Mouse (Mus musculus) MEL (cell line): ENCODE results near the gene Nr6a1. TPM values are rescaled to one million over a fixed set of nuclear protein-coding genes. Genes with fewer than 3 reads are reported as not detected.

Experiments
- DNase-seq: peaks from one replicate; pipeline ENCODE4 v3.0.0; 2011; ENCODE audit warnings: low read depth, low spot score
- H3K27ac ChIP-seq: 2 replicates; pipeline ENCODE4 v1.5.1; 2012; ENCODE audit warnings: low read depth, mild to moderate bottlenecking, control low read depth, low read length, moderate library complexity; ENCODE audit not compliant: control insufficient read depth
- H3K27me3 ChIP-seq, 2 experiments: fragments of 150-350 bp in 1 of 2; sonication (generic) in 1 of 2; 2 replicates each; pipeline ENCODE4 v1.6.1; 2012; ENCODE audit warnings: low read length in 2 of 2, mild to moderate bottlenecking in 2 of 2, improper control_type of control experiment in 1 of 2, moderate library complexity in 1 of 2; ENCODE audit not compliant: insufficient read depth in 2 of 2, control insufficient read depth in 1 of 2
- H3K36me3 ChIP-seq, 2 experiments: 2 replicates each; pipeline ENCODE4 v1.6.1; 2012 to 2014; ENCODE audit warnings: low read length in 2 of 2, improper control_type of control experiment in 1 of 2, inconsistent platforms in 1 of 2, mild to moderate bottlenecking in 1 of 2; ENCODE audit not compliant: insufficient read depth in 2 of 2, control insufficient read depth in 1 of 2
- H3K4me1 ChIP-seq, 2 experiments: fragments of 150-350 bp in 1 of 2; sonication (generic) in 1 of 2; 2 replicates each; pipeline ENCODE4 v1.6.1; 2012; ENCODE audit warnings: low read length in 2 of 2, improper control_type of control experiment in 1 of 2, mild to moderate bottlenecking in 1 of 2; ENCODE audit not compliant: insufficient read depth in 2 of 2, control insufficient read depth in 1 of 2
- H3K4me3 ChIP-seq, 2 experiments: fragments of 150-350 bp in 1 of 2; sonication (generic) in 1 of 2; 2 replicates each; pipeline ENCODE4 v1.5.1; 2012; ENCODE audit warnings: low read depth in 2 of 2, low read length in 2 of 2, mild to moderate bottlenecking in 2 of 2, moderate library complexity in 2 of 2, control low read depth in 1 of 2, improper control_type of control experiment in 1 of 2; ENCODE audit not compliant: control insufficient read depth in 1 of 2, insufficient read depth in 1 of 2
- H3K79me2 ChIP-seq: 2 replicates; pipeline ENCODE4 v1.6.1; 2012; ENCODE audit warnings: mild to moderate bottlenecking, low read length, moderate library complexity; ENCODE audit not compliant: control insufficient read depth, poor library complexity, insufficient read depth
- H3K9ac ChIP-seq: 2 replicates; pipeline ENCODE4 v1.6.1; 2012; ENCODE audit warnings: low read depth, mild to moderate bottlenecking, control low read depth, low read length, moderate library complexity; ENCODE audit not compliant: control insufficient read depth, poor library complexity, severe bottlenecking
- H3K9me3 ChIP-seq: fragments of 150-350 bp; sonication (generic); replicated peaks from 2 replicates; pipeline ENCODE4 v1.6.1; 2012; ENCODE audit warnings: mild to moderate bottlenecking, low read length, improper control_type of control experiment, moderate library complexity; ENCODE audit not compliant: insufficient read depth
- BHLHE40 ChIP-seq: IDR thresholded peaks from 2 replicates; pipeline ENCODE4 v1.6.1; 2012; ENCODE audit warnings: low read depth, mild to moderate bottlenecking, inconsistent platforms, low read length, improper control_type of control experiment, borderline replicate concordance
- CHD1 ChIP-seq: IDR thresholded peaks from 2 replicates; pipeline ENCODE4 v1.6.1; 2012; ENCODE audit warnings: low read depth, mild to moderate bottlenecking, inconsistent platforms, low read length, improper control_type of control experiment
- EP300 ChIP-seq, 2 experiments: IDR thresholded peaks; 2 replicates each; pipeline ENCODE4 v1.6.1; 2011; ENCODE audit warnings: improper control_type of control experiment in 2 of 2, low read length in 2 of 2, low read depth in 1 of 2, mild to moderate bottlenecking in 1 of 2
- GABPA ChIP-seq: IDR thresholded peaks from 2 replicates; pipeline ENCODE4 v1.6.1; 2012; ENCODE audit warnings: low read depth, mild to moderate bottlenecking, inconsistent platforms, low read length, improper control_type of control experiment, moderate library complexity
- GATA1 ChIP-seq: IDR thresholded peaks from 2 replicates; pipeline ENCODE4 v1.6.1; 2011; ENCODE audit warnings: low read depth, low read length, improper control_type of control experiment
- HCFC1 ChIP-seq: IDR thresholded peaks from 2 replicates; pipeline ENCODE4 v1.6.1; 2012; ENCODE audit warnings: low read depth, mild to moderate bottlenecking, inconsistent platforms, low read length, improper control_type of control experiment, moderate library complexity
- JUND ChIP-seq: IDR thresholded peaks from 2 replicates; pipeline ENCODE4 v1.6.1; 2011; ENCODE audit warnings: low read depth, mild to moderate bottlenecking, improper control_type of control experiment, low read length
- KAT2A ChIP-seq: conservative IDR thresholded peaks from 2 replicates; pipeline ENCODE4 v1.6.1; 2012; ENCODE audit warnings: low read depth, low read length, improper control_type of control experiment, inconsistent platforms
- MAFK ChIP-seq: IDR thresholded peaks from 2 replicates; pipeline ENCODE4 v1.6.1; 2011; ENCODE audit warnings: low read depth, mild to moderate bottlenecking, low read length, improper control_type of control experiment, borderline replicate concordance
- MAX ChIP-seq: IDR thresholded peaks from 2 replicates; pipeline ENCODE4 v1.6.1; 2011; ENCODE audit warnings: low read length, improper control_type of control experiment
- NELFE ChIP-seq: IDR thresholded peaks from 2 replicates; pipeline ENCODE4 v1.6.1; 2011; ENCODE audit warnings: low read depth, low read length, improper control_type of control experiment
- RAD21 ChIP-seq: IDR thresholded peaks from 2 replicates; pipeline ENCODE4 v1.6.1; 2011; ENCODE audit warnings: mild to moderate bottlenecking, low read depth, low read length, improper control_type of control experiment
- RCOR1 ChIP-seq: IDR thresholded peaks from 2 replicates; pipeline ENCODE4 v1.6.1; 2012; ENCODE audit warnings: low read depth, mild to moderate bottlenecking, inconsistent platforms, low read length, improper control_type of control experiment
- SIN3A ChIP-seq: IDR thresholded peaks from 2 replicates; pipeline ENCODE4 v1.6.1; 2012; ENCODE audit warnings: low read length, improper control_type of control experiment, inconsistent platforms
- TAL1 ChIP-seq: IDR thresholded peaks from 2 replicates; pipeline ENCODE4 v1.6.1; 2012; ENCODE audit warnings: mild to moderate bottlenecking, inconsistent platforms, low read length, moderate library complexity, mixed read lengths
- TBP ChIP-seq: IDR thresholded peaks from 2 replicates; pipeline ENCODE4 v1.8.0; 2011; ENCODE audit warnings: low read depth, low read length, improper control_type of control experiment
- TCF12 ChIP-seq: IDR thresholded peaks from 2 replicates; pipeline ENCODE4 v1.6.1; 2014; ENCODE audit warnings: low read depth, mild to moderate bottlenecking, inconsistent platforms, low read length, improper control_type of control experiment, moderate library complexity
- USF2 ChIP-seq, 2 experiments: IDR thresholded peaks; 2 replicates each; pipeline ENCODE4 v1.6.1; 2011 to 2012; ENCODE audit warnings: improper control_type of control experiment in 2 of 2, low read length in 2 of 2, borderline replicate concordance in 1 of 2, inconsistent platforms in 1 of 2, low read depth in 1 of 2, mild to moderate bottlenecking in 1 of 2; ENCODE audit not compliant: insufficient read depth in 1 of 2
- ZC3H11A ChIP-seq: IDR thresholded peaks from 2 replicates; pipeline ENCODE4 v1.6.1; 2012; ENCODE audit warnings: low read depth, mild to moderate bottlenecking, inconsistent platforms, low read length, improper control_type of control experiment
- ZKSCAN1 ChIP-seq: IDR thresholded peaks from 2 replicates; pipeline ENCODE4 v1.6.1; 2012; ENCODE audit warnings: low read depth, mild to moderate bottlenecking, inconsistent platforms, low read length, improper control_type of control experiment, moderate library complexity
- ZNF384 ChIP-seq: IDR thresholded peaks from 2 replicates; pipeline ENCODE4 v1.6.1; 2012; ENCODE audit warnings: low read depth, mild to moderate bottlenecking, inconsistent platforms, low read length, improper control_type of control experiment
- polyA plus RNA-seq, 2 experiments: library from polyadenylated mRNA; stranded (reverse) in 1 of 2; unstranded in 1 of 2; fragments of >175 nt in 1 of 2; fragments of >200 nt in 1 of 2; gene quantifications; 2 replicates each; pipeline versions ENCODE4 v1.2.1 to v1.2.4; 2012; ENCODE audit warnings: low replicate concordance in 2 of 2, low read depth in 1 of 2; ENCODE audit not compliant: insufficient read length in 2 of 2, insufficient read depth in 1 of 2, missing spikeins in 1 of 2
- total RNA-seq: library from RNA; depleted of rRNA; stranded (reverse); fragments of 300-350 nt; gene quantifications from 2 replicates; pipeline ENCODE4 v1.2.3, GENCODE M21; 2012

Nr6a1 gene
- total and polyA plus RNA-seq, 3 experiments: 5.0 to 22.8 (median 10.2) TPM

DNA sequence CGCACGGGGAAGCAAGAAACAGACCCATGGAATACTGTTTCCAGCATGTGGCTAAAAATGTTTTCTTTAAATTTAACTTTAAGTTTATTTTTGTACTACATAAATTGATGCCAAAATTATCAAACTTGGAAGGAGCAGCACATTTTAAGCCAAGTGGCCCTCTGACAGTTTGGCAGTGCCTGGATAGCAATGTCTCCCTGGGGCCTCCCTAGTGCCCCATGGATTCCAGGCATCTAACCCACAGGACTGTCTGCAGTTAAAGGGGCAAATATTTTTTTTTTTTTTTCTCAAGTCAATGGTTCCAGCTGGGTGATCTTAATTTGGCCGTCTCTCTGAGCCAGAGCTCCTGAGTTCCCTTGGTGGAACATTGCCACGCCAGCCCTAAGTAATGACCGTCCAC lies 15.7 kb upstream of the Nr6a1 start:
- Histone ChIP-seq H3K27ac (no peak overlapping the region), H3K9ac (no peak overlapping the region), H3K36me3 (peaks cover 0 to 9% of the 10 kb centered on the region in 2 experiments; a peak in 1 of 4 replicates), H3K4me1 (peaks cover 0 to 18% of the 10 kb centered on the region in 2 experiments; a peak in 3 of 4 replicates), H3K27me3 (no peaks in the 10 kb centered on the region), H3K9me3 (no peaks in the 10 kb centered on the region), H3K79me2 (no peaks in the 10 kb centered on the region), H3K4me3 (no peak overlapping the region)
- no peak for DNase-seq
- TF ChIP-seq CHD1: no peak
- TF ChIP-seq RAD21: no peak
- TF ChIP-seq JUND: no peak
- no peak for TF ChIP-seq TBP
- TF ChIP-seq TAL1: no peak
- TF ChIP-seq GATA1: no peak
- no peak for TF ChIP-seq GABPA
- no peak for TF ChIP-seq EP300 (IDR thresholded peaks at IDR 0.05; ENCODE audit: low read depth in 1 of 2, low read length in 2 of 2)
- no peak for TF ChIP-seq ZKSCAN1
- TF ChIP-seq NELFE: no peak
- no peak for TF ChIP-seq SIN3A
- no peak for TF ChIP-seq MAFK

DNA sequence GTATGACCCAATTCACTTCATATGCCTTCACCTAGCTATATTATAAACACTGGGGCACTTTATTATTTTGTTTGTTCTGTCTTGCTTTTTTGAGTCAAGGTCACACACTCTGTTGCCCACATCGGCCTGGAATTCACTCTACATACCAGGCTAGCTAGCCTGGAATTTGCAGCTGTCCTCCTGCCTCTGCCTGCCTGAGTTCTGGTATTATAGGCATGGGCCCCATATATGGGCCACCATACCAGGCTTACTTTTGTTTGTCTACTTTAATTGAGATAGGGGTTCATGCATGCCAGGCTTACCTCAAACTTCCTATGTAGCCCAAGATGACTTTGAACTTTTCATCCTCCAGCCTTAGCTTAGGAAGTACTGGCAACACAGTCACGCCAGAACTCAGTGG lies 14.4 kb upstream of the Nr6a1 start:
- H3K27ac ChIP-seq: no peak overlapping the region
- H3K9me3 ChIP-seq: no peaks in the 10 kb centered on the region
- peaks cover 0 to 9% of the 10 kb centered on the region in 2 experiments; a peak in 1 of 4 replicates for H3K36me3 ChIP-seq
- no peak overlapping the region for H3K4me3 ChIP-seq
- peaks cover 0 to 21% of the 10 kb centered on the region in 2 experiments; a peak in 3 of 4 replicates for H3K4me1 ChIP-seq
- no peaks in the 10 kb centered on the region for H3K27me3 ChIP-seq
- H3K9ac ChIP-seq: no peak overlapping the region
- H3K79me2 ChIP-seq: no peaks in the 10 kb centered on the region
- DNase-seq: no peak
- TF ChIP-seq EP300 (IDR thresholded peaks at IDR 0.05; ENCODE audit: low read depth in 1 of 2, low read length in 2 of 2): no peak
- TF ChIP-seq MAX: no peak
- no peak for TF ChIP-seq ZC3H11A
- no peak for TF ChIP-seq CHD1
- no peak for TF ChIP-seq TAL1
- TF ChIP-seq ZNF384: no peak
- no peak for TF ChIP-seq NELFE
- TF ChIP-seq, all 39 proteins: peak for 0

DNA sequence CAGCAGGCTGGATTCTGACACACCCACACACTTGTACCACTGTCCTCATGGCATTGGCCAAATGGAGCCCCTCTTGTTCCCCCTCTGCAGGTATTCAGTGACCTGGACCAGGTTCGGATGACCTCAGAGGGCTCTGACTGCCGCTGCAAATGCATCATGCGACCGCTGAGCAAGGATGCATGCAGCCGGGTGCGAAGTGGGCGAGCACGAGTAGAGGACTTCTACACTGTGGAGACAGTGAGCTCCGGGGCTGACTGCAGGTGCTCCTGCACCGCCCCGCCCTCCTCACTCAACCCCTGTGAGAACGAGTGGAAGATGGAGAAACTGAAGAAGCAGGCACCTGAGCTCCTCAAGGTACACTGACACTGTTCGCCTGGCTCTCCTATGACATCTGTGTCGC lies 13.9 kb upstream of the Nr6a1 start:
- no peaks in the 10 kb centered on the region for H3K79me2 ChIP-seq
- H3K27ac ChIP-seq: no peak overlapping the region

More for the DNA sequence above, 13.9 kb upstream of the Nr6a1 start:
- no peak for DNase-seq
- no peaks in the 10 kb centered on the region for H3K9me3 ChIP-seq
- no peak overlapping the region for H3K9ac ChIP-seq
- H3K27me3 ChIP-seq: no peaks in the 10 kb centered on the region
- peaks cover 0 to 23% of the 10 kb centered on the region in 2 experiments; a peak in 3 of 4 replicates for H3K4me1 ChIP-seq
- peaks cover 0 to 9% of the 10 kb centered on the region in 2 experiments; a peak in 1 of 4 replicates for H3K36me3 ChIP-seq
- H3K4me3 ChIP-seq: no peak overlapping the region
- TF ChIP-seq TCF12 (no peak), RCOR1 (no peak), ZC3H11A (no peak), TAL1 (no peak), ZKSCAN1 (no peak), USF2 (IDR thresholded peaks at IDR 0.05; ENCODE audit: borderline replicate concordance in 1 of 2, insufficient read depth in 1 of 2, low read depth in 1 of 2, low read length in 2 of 2) (no peak), KAT2A (no peak), CHD1 (no peak), SIN3A (no peak), ZNF384 (no peak), BHLHE40 (no peak), MAX (no peak), GATA1 (no peak), EP300 (IDR thresholded peaks at IDR 0.05; ENCODE audit: low read depth in 1 of 2, low read length in 2 of 2) (no peak), HCFC1 (no peak)
